Mouse (Mus musculus) spleen, postnatal 36 days (tissue): ENCODE data around the gene Kmt2e.
"Not testable (repeated sequence)": the region's sequence is repeated elsewhere in the genome, so short reads cannot be mapped to it uniquely, and the experiment has no call there.

ENCODE experiments used
- DNase-seq, 2 experiments: peaks; one replicate each; pipeline ENCODE4 v3.0.0; 2022; ENCODE audit warnings: low spot score in 2 of 2, mixed read lengths in 1 of 2

Kmt2e gene

DNA sequence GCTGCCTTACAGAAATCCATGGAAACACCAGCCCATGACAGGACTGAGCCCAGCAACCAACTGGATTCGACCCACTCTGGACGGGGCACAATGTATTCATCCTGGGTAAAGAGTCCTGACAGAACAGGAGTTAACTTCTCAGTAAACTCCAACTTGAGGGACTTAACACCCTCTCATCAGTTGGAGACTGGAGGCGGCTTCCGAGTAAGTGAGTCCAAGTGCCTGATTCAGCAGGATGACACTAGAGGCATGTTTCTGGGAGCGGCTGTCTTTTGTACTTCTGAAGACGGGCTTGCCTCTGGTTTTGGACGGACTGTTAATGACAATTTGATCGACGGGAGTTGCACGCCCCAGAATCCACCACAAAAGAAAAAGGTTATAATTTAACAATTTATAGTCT, 63.7 kb downstream of the Kmt2e start:
- no peak for DNase-seq

DNA sequence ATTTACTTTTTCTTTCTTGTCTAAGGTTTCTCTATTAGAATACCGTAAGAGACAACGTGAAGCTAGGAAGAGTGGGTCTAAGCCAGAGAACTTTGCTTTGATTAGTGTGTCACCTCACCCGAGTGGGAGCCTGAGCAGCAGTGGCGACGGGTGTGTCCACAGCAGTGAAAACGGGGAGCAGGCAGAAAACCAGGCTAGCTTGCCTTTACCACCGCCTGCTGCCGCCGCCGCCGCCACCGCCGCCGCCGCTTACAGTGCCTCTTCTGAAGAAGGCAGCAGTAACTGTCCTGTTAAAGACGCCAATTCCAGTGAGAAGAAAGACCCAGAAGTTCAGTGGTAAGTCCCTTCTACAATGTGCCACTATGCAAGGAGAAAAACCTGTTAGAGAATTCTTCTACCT, 65.0 kb downstream of the Kmt2e start:
- DNase-seq: no peak

DNA sequence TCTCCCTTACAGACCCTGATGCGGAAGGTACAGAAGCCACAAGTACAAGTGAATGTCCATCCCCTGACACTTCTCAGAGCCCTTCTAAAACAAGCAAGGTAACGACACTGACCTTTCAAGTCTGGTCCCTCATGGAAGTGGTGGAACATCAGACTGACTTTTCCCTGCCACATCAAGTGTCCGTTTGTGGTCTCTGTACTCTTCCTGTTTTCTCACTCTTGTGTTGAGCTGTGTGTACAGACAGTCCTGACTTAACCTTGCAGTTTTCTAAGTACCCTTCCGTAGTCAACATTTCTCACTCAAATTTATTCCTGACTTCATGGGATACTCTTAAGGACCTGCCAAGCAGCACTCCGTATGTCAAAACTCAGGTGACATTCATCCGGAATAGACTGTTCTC, 66.5 kb downstream of the Kmt2e start:
- no peak for DNase-seq

DNA sequence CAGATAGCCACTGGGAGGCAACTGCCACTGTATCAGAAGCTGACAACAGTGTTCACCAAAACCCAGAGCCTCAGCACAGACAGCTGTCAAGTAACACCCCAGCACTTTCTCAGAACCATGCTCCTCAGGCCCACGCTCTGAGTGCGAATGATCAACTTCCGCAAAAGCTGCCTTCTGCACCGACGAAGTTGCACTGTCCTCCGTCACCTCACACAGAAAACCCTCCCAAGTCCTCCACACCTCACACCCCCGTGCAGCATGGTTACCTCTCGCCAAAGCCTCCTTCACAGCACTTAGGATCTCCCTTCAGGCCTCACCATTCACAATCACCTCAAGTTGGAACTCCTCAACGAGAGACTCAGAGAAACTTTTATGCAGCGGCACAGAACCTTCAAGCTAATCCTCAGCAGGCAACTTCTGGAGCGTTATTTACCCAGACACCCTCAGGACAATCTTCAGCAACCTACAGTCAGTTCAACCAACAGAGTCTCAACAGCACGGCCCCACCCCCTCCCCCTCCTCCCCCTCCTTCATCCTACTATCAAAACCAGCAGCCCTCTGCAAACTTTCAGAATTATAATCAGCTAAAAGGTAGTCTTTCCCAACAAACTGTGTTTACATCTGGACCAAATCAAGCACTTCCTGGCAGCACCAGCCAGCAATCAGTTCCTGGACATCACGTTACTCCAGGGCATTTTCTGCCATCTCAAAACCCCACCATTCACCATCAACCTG, 67.5 kb downstream of the Kmt2e start:
- DNase-seq: no peak

DNA sequence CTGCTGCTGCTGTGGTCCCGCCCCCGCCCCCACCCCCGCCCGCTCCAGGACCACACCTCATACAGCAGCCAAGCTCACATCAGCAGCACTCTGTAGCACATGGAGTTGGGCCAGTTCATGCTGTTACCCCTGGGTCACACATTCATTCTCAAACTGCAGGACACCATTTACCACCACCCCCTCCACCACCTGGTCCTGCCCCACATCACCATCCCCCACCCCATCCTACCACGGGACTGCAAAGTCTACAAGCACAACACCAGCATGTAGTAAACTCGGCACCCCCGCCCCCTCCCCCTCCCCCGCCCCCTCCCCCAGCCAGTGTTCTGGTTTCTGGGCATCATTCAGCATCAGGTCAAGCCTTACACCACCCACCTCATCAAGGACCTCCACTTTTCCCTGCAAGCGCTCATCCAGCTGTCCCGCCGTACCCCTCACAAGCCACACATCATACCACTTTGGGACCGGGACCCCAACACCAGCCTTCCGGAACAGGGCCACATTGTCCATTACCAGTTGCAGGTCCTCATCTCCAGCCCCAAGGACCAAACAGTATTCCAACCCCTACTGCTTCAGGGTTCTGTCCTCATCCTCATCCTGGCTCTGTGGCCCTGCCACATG, 68.2 kb downstream of the Kmt2e start:
- DNase-seq: no peak

DNA sequence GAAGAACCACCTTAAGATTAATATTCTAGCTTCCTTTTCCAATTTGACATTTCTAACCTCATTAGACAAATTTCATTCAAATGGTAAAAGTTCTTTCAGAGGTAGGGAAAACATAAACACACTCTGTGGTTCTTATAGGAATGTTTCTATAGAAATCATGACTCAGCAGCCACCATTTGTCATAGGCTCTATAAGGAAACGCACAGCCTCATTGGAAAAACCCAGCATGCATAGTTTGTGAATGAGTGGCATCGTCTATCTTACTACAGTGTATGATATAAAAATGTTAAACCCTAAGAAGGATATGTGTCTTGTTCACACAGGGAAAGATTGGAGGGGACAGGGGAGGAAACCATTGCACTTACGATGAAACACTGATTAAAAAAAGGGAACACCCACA, 71.3 kb downstream of the Kmt2e start:
- DNase-seq: no peak

DNA sequence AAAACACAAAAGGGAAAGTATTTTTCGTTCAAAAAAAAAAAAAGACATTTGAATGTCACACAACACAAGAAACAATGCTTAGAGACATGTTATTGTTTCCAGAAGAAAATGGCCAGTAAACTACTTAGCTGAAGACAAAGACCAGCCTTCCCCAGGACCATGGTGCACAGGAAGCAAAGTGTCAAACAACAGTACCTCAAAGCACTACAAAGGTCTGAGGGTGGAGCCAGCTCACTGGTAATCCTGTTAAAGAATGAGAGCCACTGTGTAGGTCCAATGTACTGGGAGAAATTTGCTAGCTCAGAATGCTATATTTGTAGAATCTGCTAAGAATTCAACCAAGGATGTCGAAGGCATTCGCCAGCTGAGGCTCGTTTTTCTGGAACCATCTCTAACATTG, 73.0 kb downstream of the Kmt2e start:
- no peak for DNase-seq

DNA sequence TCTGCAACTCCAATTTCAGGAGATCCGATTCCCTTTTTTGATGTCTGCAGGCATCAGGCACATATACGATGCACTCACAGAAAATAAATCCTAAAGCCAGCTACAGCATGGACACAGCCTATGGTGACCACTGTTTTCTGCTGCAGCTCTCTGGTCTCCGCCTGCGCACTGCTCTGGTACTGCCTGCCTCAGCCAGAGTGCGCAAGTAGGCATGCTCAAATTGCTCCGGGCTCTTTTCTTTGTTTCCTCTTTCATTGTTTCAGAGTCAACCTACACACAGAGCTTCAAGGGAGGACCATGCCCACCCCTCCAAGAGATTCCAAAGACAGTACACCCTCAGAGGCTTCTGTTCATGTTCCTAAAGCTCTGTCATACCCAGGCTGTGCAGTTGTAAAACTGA, 74.4 kb downstream of the Kmt2e start:
- DNase-seq: no peak

DNA sequence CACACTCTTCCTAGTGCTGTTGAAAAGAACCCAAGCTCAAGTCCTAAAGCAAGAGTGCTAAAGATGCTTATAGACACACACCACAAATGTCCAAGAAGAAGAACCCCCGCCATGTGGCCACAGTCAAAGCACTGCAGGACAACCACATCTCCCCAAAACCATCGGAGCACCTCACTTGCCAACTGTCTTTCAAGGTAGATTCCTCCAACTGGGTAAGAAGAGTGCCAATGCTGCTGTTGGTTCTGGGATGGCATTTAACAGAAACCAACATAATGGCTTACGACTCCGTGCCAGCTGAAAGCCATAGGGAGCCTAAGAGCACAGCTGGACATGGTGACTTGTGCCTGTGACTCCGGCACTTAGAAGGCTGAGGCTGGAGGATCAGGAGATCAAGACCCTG, 77.2 kb downstream of the Kmt2e start:
- no peak for DNase-seq

DNA sequence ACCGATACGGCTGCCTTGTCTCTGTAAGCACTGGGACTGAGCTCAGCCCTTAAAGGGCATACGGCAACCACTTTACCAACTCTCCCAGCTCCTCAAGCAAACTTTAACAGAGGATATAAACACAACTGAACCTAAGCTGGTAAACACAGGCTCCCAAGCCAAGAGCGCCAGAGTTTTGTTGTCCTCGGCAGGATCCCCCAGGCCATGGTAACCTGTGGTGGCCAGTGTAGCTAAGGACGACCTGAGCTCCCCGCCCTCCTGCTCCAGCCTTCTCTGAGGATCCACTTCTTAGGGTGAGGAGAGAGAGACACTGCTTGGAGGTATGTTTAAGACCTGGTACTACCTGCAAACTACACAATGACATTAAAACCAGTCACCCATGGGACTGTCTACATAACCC, 78.3 kb downstream of the Kmt2e start:
- no peak for DNase-seq

DNA sequence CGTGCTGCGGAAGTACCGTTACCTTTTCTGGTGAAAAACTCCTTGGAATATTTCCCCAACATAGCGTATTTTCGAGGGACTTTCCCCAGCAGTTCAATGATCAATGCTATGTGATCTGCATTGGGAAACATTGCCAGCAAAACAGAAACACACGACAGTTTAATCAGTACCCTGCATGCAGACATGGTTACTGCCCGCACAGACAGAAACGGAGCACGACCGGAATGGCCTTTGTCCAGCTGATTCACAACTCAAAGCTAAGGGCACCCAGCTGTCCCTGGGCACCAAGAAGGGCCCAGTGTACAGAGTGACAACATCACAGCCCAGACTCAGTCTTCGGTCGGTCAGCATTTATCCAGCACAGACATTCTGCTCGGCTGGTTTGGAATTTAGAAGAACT, 79.2 kb downstream of the Kmt2e start:
- DNase-seq: no peak

DNA sequence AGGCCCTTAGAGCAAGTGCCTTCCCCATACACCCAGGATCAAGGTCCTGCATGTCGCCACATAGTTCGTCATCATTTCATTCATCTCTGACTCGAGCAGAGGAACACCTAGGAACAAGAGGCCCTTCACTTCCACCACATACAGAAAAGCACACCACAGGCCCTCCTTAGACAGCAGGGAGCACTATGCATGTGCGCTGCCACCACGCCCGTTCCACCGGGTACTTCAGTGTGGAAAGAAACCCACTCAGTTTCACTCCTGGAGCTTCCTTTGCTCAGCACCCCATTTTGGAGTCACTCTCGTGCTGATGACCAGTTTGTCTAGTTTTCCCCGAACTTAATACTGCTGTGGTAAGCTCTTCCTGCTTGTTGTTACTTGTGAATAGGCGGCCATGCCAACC, 80.8 kb downstream of the Kmt2e start:
- DNase-seq: no peak

DNA sequence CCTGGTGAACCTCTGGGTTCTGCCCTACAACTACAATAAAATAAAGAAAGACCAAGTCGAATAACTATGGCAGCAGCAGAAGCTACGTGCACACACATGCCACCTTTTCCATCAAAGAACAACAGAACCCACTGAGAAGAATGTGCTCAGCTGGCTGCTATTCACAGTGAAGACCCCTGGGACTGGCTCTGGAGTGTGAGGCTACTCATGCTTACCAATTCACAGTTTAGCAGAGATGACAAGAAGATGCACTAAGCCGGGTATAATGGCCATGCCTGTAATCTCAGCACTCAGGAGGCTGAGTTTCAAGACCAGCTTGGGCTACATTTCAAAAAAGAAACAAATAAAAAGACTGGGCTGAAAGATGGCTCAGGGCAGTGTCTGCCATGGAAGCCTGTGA, 82.7 kb downstream of the Kmt2e start:
- DNase-seq: no peak

DNA sequence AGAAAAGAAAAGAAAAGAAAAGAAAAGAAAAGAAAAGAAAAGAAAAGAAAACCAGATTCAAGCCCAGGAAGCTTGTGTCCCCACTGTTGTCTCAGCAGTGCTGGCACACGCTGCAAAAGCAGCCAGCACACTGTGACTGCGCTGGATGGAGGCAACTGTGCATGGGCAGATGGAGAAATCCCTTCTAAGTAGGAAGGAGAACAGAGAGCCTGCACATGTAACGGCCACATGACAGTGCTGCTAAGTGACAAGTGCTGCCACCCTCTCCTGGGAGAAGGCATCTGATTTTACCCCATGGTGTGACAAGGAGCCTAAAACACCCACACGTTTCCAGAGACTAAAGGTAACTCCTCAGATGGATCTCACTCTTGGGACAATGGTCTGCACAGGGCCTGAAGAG, 83.6 kb downstream of the Kmt2e start:
- DNase-seq: no peak

DNA sequence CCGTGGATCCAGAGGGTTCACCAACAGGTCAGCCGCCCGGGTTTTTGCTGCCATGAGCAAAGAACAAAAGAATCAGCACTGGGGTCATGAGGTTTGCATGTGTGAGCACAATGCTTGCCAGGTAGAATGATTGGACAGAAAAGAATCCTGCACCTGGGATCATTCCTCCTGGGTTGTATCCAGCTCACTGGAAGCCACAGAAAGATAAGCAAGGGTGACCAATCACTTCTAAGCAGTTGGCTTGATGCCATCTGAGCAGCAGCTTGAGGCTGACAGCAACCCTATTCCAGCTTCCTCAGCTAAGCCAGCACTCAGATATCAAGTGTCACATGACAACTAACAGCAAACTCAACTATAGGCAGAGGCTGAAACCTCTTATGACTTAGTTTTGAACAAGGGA, 84.4 kb downstream of the Kmt2e start:
- DNase-seq: no peak

DNA sequence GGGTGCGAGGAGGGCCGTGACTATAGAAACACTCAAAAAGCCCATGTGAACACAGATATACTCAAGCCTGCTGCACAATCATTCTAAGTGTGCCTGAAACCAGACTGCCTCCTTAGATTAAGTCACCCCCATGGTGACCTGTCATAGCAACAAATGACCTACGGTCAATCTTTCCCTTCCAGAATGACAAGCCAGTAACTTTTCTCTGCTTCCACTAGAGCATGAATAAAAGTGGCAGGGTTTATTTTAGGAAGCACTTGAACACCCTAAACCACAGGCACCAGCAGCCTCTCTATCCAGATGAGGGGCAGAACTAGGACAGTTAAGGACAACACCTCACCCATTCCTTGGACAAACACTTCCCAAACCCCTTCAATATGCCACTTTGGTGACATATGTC, 85.4 kb downstream of the Kmt2e start:
- DNase-seq: no peak

DNA sequence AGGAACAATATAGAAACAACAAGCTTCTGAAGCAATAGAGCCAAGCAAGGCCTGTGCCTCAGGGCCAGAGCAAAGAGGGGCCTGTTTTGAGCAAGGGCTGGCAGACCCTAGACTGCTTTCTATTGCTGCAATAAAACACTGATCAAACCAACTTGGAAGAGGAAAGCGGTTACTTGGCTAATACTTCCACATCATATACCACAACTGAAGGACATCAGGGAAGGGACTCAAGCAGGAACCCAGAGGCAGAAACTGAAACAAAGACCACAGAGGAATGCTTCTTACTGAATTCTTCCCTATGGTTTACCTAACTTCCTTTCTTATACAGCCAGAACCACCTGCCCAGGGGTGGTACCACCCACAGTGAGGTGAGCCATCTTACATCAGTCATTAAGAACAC, 87.4 kb downstream of the Kmt2e start:
- no peak for DNase-seq

DNA sequence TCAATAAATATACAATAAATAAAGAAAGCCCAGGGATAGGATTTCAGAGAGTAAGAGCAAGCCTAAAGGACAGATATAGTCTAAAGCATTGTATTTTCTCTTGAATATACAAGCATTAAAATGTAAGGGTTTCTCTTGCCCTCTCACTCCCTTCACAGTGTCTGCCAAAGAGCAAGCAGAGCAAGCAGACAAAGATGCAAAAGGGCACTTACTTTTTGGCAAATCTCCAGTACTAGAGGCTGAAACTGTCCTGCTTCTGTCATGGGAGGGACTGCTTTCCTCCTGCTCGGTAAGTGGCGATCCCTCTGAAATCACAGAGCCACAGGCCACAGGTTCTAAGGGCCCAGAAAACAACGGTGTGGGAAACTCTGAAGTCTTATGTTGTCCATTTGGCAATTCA, 89.7 kb downstream of the Kmt2e start:
- no peak for DNase-seq

DNA sequence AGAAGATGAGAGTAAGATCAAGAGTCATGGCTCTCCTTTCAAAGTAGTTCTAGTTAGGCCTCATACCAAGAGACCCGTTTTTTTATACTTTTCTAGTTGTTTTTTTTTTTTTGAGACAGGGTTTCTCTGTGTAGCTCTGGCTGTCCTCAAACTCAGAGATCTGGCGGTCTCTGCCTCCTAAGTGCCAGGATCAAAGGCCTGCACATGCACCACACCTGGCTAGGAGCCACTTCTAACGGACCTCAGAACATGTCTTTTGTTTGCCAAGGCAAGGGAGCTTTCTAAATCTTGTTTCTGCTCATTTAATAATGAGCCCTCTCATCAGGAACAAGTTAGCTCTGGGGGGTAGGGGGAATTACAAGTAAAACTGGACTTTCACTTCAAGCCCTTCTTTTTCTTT, 90.4 kb downstream of the Kmt2e start:
- DNase-seq: no peak

DNA sequence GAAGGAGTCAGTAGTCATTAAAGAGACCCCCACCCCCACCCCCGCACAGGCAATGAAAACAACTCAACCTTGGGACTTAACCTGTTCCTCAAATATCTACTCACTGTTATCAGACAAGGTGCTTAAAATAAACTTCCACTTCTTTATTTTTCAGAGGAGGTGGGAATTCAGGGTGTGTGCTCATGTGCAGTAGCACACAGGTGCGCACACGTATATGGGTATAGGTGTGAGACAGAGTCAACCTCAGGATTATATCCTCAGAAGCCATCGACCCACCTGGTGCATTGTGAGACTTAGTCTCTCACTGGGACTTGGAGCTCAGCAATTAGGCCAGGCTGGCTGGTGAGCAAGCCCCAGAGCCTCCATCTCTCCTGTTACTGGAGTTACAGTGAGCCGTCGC, 96.9 kb downstream of the Kmt2e start:
- DNase-seq: no peak

DNA sequence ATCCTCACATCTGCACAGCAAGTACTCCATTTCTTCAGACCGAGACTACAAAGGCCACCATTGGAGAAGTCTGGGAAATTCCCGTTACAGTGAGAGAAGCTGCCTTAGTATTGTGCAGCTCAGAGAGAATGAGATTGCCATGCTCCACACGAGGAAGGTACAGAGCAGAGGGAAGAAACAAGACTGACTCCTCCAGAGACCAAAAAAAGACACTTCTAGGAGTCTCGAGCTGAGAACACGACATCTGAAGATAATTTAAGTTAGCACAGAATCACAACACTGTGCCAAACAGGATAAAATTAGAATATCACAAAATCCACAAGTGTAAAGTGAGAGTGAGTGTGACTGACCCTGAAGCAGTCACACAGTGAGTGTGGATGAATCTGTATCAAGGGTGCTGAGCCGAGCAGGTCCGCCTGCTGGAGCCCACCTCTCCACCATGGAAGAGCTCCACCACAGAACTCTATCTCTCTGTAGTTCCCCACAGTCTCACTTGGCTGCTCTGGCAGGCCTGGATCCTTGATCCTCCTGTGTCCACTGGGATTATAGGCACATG, 97.4 kb downstream of the Kmt2e start:
- DNase-seq: no peak

DNA sequence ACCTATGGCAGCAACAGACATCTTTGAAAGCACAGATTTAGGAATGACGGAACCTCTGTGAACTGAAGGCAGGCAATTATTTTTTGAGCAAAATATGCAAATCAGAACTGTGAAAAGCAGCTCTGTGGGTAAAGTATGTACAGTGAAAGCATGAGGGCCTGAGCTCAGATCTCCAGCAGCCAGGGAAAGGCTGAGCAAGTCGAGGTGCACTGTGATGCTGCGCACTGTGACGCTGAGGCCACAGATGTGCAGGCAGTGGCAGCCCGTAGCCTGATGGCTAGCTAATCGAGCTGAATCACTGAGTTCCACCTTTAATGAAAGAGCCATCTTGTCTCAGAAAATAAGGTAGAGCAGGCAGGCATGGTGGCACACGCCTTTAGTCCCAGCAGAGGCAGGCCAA, 101.5 kb downstream of the Kmt2e start:
- no peak for DNase-seq

DNA sequence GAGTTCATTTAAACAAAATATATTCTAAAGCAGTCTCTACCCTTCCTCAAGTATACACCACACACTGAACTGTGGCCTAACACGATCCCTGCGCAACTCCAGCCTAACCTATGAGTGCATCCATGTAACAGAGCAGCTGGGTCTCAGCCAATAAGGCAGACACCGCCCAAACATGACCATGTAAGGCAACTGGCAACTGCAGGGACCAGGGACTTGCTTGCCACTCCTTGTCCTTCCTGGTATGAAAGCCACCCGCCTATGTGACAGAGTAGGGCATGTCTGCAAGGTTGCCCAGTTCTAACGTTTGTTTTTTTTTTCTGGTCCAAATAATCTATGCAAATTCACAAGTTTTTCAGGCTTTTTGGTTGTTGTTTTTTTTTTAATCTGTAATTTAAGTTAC, 117.4 kb downstream of the Kmt2e start:
- DNase-seq: no peak

DNA sequence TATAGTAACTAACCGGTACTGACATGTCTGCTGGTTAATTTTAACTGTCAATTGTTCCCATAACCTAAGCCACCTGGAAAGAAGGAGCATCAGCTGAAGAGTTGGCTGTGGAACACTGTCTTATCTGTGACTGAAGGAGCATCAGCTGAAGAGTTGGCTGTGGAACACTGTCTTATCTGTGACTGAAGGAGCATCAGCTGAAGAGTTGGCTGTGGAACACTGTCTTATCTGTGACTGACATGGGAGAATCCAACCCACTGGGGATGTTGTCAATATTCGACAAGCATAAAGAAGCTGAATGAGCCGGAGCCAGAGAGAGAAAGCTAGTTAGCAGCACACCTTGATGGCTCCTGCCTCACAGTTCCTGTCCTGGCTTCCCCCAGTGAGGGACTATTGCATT, 119.1 kb downstream of the Kmt2e start:
- not testable (repeated sequence) for DNase-seq
